Mouse (Mus musculus) telencephalon, adult 2 months (tissue): ENCODE measurements at regions not wholly inside any gene's neighbourhood (a gene's known extent, or its start where the extent isn't known, plus 50 kb on each side); places are given as distances from the start of the nearest gene placed in this dataset.

ENCODE experiments used
- DNase-seq: peaks from one replicate; pipeline ENCODE4 v3.0.0-alpha.2; 2011; ENCODE audit warnings: low read depth, low spot score

GRCm38 (mm10) chr4:72331882-72332281, 131.2 kb upstream of the Tle1 start:
- no peak for DNase-seq

- no peak for DNase-seq
These were observed 128.3 kb upstream of the Tle1 start for GRCm38 (mm10) chr4:72329026-72329390.

GRCm38 (mm10) chr4:72328282-72329025, 127.7 kb upstream of the Tle1 start:
- DNase-seq: no peak

- DNase-seq: no peak
These were observed 124.2 kb upstream of the Tle1 start for GRCm38 (mm10) chr4:72324913-72325312.

- no peak for DNase-seq
These were observed 84.5 kb upstream of the Tle1 start for GRCm38 (mm10) chr4:72285112-72285675.

GRCm38 (mm10) chr4:72250531-72250930, 49.8 kb upstream of the Tle1 start:
- peak; percentile 57 for DNase-seq
